Mouse (Mus musculus) yolk sac, embryonic 10.5 days (tissue): ENCODE results near the gene Rps19.
"Not testable (repeated sequence)": the region's sequence is repeated elsewhere in the genome, so short reads cannot be mapped to it uniquely, and the experiment has no call there.

Experiments
- DNase-seq: peaks from one replicate; pipeline ENCODE4 v3.0.0-alpha.2; 2017; ENCODE audit warnings: low spot score

Gene Rps19

DNA sequence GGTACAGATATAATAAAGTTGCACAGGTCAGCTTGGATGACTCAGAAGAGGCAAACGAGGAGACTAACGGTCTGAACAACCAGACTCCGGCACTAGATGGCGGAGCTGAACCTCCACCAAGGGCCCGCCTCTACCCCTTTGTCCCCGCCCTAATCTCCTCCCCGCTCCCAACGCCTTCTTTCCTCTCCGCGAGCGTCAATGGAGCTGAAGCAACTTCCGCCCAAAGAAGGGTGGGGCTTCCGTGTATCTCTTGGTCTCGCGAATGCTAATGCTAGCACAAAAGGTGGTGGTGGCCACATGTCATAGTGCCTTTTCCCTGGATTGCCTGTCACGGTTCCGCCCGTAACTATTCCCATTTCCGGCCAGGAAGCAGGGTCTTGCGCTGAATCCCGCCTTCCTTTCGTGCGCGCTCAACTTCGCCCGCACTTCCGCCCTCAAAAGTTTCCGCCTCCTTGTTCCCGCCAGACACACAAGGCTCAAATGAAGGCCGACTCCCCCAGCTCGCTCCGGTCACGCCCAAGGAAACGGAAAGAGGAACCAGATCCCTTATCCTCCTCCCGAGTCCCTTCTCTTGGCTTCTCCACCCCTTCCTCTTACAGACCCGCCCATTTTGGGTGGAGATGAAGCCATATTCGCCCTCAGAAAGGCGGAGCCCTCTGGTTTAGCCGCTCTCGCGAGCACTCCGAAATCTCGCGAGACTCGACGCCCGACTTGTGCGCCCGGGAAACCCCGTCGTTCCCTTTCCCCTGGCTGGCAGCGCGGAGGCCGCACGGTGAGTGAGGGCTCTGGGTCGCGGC, at the start of gene Rps19:
Gene Rps19, plus strand, starts transcription at position 476 of the 797 bp plus-strand sequence.
- peak; percentile 99 for DNase-seq

DNA sequence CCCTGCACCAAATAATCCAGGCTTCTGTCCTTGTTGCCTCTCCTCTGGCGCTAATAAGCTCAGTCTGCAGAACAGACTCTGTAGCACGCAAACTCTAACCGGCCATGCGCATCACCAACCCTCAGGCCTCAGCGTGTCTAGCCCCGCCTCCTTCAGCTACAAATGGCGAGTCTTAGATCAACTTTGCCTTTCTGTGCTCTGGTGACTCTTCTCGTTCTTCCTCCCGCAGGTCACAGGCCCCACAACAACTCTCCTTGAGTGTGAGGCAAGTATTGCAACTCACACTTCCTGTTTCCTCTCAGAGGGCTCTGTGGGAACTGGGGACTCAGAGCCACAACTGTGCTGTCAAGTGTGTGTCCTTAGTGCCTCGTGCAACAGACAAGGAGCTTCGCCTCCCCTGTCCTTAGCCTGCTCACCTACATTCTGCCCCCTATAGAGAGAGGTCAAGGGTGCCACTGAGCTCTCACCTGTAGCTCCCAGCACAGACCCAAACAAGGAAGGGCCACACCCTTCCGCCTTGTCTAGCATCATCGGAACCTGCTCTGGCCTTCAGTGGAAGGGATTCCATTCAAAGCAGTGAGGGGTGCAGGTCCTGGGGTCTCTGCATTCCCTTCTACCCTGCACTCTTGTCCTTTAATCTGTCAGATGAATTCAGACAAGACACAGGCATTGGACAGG, 45.3 kb upstream of the Rps19 start:
- not testable (repeated sequence) for DNase-seq

DNA sequence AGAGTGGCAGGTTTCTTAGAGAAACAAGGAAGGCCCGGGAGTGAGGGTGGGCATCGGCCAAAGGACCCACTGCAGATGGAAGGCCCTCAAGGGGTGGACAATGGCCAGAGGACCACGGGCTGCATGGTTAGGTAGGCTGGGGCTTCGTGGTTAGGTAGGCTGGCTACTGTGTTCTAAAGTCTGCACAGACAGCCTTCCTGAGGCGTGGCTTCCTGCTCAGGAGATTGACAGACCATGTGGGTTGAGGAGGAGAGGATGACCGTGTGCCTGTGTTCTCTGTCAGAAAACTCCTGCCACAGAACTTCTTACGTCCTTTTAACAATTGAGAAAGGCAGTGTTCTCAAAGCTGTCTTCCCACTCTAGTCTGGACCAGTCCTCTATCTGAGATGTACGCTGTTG, 44.8 kb upstream of the Rps19 start:
- DNase-seq = no peak

DNA sequence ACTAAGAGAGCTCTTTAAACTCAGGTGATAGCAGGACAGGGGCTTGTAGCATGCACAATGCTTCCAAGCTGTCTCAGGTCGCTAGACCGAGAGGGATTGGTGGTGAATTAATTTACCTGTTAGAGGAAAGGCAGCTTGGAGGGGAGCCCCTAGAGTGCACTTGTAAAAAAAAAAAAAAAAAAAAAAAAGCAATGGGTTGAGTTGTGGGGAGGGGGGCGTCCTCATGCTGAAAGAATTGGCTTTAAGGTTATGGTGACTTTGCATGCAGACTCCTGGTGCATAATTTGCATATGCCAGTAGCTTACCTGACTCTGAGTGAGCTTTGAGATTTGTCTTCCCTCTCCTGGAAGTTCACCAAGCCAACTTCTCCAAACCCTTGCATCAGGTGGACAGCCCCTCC, 43.8 kb upstream of the Rps19 start:
- DNase-seq = no peak

DNA sequence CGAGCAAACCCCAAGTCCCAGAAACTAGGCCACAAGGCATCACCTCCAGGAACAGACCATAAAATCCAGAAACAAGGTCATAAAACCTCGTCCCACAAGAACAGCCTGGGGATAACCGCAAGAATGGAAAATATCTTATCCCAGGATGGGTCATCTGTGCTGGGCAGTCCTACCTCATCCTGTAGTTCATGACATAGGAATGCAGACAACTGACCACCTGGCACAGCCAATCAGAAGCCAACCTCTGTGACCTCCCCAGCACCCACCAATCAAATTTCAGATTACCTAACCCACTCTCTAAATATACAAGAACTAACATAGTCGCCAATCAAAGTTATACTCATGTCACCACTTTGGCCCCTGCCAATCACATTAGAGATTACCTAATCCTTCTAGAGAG, 43.2 kb upstream of the Rps19 start:
- no peak for DNase-seq

DNA sequence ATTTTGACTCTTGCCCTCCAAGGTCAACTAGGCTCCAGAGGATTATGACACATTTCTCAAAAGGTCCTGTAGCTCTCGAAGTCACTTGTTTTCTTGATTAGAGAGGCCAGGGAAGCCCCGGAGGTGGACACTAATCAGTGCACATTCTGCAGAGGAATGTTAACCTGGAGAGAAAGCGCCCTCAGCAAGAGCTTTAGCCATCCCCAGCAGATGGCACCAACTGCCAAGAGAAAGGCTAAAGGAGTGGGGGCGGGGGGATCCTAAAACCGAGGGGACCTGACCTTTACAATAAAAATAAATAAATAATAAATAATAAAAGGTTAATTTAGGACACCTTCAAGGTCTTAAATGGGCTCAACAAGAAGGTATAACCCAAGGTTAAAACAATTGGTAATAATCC, 40.0 kb upstream of the Rps19 start:
- no peak for DNase-seq

DNA sequence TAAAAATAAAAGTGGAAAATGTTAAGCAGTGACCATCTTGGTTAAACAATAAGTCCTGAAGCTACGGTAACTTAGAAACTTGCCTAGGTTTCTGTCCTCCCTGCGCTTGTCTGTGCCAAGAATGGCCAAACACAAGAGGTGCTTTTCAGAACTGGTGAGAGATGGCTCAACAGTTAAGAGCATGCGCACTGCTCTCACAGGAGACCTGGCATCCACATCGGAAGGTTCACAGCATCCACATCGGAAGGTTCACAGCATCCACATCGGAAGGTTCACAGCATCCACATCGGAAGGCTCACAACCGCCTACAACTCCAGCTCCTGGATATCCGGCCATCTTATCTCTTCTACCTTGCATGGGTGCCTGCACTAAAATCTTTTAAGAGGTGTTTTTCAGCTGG, 39.0 kb upstream of the Rps19 start:
- no peak for DNase-seq

DNA sequence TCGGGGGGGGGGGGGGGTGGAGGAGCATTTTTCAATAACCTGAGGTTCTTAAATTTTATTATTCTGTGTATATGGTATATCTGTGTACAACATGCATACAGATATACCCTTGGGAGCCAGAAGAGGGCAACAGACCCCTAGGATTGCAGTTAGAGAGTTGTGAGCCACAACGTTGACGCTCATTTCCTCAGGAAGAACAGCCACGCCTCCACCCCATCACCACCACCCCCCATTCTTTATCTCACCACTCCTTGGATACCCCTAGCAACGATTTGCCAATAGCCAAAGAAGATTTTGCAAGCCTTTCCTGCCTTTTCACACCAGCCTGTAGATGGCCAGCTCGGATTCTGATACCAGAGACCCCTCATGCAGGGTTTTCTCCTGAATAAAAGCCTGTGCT, 38.5 kb upstream of the Rps19 start:
- peak; percentile 63 for DNase-seq

DNA sequence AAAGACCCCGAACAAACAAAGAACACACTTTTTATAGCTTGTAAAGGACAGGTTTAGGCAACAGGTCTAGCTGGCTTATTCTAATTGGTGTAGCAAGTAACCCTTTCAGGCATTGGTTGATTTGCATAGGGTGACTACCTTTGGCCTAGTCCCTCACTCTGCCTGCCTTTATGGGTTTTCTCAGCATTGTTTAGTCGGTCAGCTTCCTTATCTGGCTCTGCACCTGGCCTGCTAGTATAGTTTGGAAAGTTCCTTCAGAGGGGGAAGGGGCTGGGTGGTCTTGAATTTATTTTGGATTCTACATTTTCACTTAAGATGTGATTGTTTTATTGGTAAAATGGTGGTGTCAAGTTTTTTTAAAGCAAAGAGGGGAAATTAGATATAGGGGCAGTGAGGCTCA, 37.6 kb upstream of the Rps19 start:
- DNase-seq = not testable (repeated sequence)

DNA sequence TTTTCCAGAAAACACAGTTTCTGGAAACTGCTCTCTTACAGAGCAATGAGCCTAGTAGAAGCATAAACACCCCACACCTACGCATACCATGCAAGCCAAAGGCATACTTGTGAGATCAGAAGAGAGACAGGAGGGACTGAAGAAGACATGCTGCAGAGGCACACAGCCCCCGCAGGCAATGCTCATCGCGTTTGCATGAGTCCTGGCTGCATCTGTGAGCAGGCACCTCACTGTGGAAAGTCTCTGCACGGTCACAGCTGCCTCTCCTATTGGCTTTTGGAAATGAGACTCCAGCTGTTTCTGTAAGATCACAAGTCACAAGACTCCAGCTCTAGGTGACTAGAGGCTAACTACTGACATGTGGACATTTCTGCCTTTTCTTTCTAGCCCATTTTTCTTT, 34.0 kb upstream of the Rps19 start:
- DNase-seq = peak; percentile 57

DNA sequence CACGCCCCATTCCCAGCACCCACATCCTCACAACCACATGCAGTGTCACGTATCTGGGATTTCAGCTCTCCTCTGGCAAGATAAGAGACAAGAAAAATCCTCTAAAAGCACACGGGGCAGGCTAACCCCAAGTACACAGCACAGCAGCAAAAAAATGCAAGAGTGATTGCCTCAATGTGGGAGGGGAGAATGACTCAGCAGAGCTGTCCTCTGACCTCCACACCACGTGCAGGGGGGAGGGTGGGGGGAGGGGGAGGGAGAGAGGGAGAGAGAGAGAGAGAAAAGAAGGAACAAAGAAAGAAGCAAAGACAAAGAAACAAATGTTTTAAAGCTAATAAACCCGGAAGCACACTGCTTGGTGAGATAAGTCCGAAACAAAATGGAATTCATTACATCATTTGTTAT, 33.3 kb upstream of the Rps19 start:
- peak; percentile 87 for DNase-seq

DNA sequence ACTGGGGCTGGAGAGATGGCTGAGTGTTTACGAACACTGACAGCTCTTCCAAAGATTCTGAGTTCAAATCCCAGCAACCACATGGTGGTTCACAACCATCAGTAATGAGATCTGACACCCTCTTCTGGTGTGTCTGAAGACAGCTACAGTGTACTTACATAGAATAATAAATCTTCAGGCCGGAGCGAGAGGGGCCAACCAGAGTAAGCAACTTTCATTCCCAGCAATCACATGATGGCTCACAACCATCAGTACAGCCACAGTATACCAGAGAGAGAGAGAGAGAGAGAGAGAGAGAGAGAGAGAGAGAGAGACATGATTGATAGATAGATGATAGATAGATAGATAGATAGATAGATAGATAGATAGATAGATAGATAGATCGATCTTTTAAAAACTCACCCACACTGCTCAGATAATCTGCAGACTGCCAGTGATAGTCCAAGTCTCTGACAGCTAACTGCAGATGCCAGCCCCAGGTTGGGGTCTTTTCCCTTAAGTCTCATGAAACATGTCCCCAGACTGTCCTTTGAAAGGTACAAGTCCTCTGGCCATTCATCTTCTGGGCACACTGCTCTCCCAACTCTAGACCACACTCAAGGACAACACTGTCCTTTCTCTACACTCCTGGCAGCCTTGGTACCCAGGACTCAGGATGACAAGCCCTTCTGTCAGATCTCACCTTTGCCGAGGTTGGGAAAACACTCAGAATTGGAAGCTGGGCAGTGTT, 32.4 kb upstream of the Rps19 start:
- no peak for DNase-seq

DNA sequence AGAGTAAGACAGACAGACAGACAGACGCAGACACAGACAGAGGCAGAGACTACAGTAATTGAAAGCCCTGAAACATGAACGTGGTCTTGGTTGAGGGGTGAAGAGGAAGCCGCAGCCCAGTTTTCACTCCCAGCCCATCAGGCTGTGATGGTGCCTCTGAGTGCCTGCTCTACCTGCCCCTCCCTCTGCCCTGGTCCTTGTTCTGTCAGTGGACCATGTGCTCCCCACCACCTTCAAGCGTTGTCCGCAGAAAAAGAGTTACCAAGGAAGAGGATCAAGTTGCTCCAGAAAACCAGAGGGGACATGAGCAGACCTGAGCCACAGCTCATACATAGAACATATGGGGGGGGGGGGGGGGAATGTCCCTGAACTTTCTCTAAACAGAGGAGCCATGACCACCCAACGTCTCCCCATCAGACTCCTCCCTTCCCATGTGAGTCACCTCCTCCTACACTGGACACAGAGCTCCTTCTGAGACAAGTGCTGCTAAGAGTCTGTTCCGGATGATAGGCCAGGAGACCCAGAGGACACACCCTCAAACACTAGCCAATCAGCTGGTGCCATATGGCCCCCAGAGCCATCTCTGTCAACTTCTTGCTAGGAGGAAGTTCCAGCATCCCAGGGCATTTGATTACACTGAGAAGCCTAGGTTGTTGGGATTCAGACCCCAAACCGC, 31.5 kb upstream of the Rps19 start:
- peak; percentile 27 for DNase-seq

DNA sequence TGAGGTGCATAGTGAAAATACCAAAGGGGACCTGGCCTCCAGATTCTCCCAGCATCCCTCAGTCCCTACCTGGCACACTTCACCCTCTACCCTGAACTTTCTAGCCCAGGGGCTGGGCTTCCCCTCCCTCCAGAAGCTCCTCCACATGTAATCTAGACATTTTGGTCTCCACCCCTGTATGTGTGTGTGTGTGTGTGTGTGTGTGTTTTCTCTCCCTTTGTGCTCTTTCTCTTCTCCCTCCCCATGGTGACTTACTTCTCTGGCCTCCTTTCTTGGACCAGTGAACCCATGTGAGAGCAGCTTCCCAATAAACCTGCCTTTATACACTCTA, 31.0 kb upstream of the Rps19 start:
- DNase-seq = no peak

DNA sequence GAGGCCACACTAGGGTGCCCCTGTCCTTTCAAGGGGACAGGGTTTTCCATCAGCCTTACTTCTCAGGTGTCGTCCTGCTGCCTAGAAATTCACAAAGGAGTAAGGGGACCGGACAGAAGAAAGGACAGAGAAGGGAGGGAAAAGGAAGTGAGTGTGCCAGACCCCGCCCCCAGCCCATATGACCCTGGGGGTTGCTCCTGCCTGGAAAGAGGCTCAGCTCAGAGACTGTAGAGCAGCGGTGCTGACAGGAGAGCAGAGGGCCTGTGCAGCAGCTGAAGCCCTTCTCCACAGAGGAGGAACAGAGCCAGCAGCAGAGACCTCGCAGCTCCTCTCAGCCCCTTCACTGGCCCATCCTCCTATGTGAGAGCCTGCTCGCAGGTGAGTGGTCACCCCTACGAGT, 30.5 kb upstream of the Rps19 start:
- DNase-seq = no peak

DNA sequence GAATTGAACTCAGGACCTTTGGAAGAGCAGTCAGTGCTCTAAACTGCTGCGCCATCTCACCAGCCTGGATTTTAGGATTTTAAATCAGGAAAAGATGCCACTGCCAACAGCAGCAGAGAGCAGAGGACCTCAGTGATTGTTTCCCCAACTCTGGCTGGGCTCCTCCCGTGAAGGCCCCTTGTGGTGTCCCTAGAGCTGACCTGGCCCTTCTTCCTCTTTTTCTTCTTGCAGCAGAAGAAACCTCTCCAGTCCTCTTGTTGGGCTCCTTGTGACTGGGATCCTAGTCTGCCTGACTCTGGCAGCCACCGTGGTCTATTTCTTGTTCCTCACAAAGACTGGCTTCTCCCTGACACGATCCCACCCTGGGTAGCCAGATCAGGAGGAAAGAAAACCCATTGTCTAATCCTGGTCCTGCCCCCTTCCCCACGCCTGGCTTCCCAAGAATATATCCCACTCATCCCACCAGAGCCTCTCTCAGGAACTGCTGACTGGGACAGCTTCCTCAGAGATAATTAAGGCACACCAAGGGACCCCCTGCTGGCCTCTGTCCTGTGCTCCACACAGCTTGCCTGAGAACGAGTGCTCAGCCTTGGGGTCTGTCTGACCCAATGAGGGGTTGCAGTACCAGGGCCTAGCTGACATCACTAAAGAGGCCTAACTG, 27.6 kb upstream of the Rps19 start:
- no peak for DNase-seq

DNA sequence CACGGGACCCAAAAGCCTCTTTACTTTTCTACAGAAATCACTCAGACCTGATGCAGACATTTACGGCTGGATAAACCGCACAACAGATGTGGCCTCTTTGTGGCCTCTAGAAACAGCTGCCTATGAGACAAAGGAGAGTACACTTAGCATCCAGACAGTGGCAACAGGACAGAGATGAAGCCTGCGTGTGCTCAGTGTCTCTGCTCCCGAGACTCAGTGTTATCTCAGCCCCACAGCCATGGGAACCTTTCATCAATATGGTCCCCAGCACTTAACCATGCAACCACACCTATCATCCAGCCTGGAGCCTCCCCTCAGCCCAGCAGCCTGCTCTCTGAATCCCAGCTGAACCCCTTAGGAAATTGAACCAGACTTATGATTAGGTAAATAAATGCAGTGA, 24.9 kb upstream of the Rps19 start:
- DNase-seq = no peak

DNA sequence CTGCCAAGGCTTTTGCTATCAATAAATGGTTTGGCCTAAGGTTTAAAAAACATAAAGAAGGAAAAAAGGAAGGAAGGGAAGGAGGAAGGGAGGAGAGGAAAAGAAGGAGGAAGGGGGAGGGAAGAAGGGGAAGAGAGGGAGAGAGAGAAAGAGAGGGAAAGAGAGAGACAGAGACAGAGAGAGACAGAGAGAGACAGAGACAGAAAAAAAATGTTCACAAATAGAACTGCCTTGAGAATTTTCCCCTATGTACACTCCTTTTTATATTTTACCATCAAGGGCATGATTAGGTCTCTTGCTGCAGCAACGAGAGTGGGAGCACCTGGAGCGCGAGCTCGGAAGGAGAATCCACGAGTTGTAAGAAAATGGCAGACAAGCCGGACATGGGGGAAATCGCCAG, 22.3 kb upstream of the Rps19 start, which contains the start of gene Gm9844:
Gene Gm9844, plus strand, starts transcription at position 301 of the 400 bp plus-strand sequence.
- DNase-seq = no peak

DNA sequence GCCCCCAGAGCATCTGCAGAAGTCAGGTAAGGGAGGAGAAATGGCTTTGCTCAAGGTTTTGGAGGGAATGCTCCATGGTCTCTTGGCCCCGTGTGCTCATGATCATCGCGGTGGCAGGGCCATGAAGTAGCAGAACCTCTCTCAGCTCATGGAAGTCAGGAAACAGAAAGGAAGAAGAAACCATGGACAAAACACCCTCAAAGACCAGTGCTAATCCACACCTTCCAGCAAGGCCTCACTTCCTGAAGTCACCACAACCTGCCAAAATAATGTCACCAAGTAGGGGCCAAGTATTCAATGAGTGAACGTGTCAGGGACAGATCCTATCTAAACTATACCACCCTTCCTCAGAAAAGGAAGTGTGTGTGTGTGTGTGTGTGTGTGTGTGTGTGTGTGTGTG, 21.3 kb upstream of the Rps19 start:
- no peak for DNase-seq

DNA sequence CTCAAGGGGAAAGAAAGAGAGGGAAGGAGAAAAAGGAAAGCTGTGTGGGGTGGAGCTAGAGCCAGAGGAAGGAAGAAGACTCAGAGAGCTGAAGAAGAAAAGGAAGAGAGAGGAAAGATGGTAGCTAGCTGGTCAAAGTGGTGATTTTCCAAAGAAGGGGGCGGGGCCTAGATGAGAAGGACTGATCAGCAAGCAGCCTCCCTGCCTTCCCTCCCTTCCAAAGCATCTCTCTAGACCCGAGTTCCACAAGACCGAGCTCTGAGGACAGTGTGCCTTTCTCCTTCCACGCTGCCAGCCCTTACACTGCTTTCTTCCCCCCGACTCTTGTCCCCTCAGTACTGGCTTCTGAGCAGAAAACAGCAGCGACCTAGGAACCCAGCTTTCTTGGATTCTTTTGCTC, 20.0 kb upstream of the Rps19 start:
- no peak for DNase-seq

DNA sequence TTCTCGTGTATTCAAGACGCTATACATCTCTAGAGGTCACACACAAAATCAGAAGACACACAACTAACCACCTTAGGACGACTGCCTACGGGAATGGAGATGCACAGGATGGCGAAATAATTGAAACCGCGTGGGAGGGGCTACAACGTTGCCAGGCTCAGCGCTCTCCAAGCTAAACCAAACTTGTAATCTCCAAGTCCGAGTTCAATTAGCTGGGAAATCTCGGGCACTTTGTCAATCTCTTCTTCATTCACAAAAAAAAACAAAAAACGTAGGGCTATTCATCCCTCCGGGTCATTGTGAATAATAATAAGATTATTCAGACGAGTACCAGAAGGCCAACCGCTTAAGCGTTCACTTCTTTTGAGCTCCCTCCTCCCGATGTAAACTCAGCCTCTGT, 15.1 kb upstream of the Rps19 start:
- no peak for DNase-seq

DNA sequence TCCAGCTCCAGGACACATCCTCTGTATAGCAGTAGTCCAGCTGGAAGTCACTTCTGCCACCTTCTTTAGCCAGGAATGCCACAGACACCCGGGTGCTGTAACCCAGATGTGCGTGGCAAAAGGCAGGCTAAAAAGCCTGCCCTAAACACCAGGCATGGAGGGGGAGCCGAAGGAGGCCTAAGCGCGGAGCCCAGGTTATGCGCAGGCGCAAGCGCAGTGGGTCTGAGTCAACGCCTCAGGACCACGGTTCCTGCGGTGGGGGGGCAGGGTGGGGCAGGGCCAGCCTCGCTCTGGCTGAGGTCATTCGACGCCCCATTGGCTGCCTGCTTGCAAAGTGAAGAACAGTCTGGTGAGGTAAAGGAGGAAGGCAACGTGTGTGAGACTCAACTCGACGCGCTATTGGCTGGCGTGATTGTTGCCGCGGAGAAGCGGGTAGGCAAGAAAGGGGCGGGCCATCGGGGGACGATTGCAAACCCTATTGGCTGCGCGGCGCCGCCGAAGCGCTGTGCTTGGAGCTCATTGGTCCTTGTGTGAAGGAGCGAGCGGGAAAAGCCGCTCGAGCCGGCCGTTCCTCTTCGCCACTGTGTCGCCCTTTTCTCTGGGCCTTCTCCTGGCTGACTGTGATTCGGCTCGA, 14.5 kb upstream of the Rps19 start, which contains the start of the genes Lypd4 and Dmrtc2:
Gene Lypd4, minus strand, starts transcription at position 410 of the 634 bp plus-strand sequence.
Gene Dmrtc2, plus strand, starts transcription at position 526 of the 634 bp plus-strand sequence.
- DNase-seq = no peak
